8 mouse cellular contexts compared by ENCODE assay signal in genomic region chr7:45865925-45866910, GRCm38 (mm10). TPM values are rescaled to one million over a fixed set of nuclear protein-coding genes. Genes with fewer than 3 reads are reported as not detected.
DNase-seq lines count a peak whose midpoint lies in the region; ATAC-seq and TF ChIP-seq lines count a peak whose summit lies in the region.

No protein-coding gene starts in this region.

- H3K9ac ChIP-seq in heart, embryonic 15.5 days: peak overlapping the region; percentile 86
- peak overlapping the region; percentile 73 for H3K9ac ChIP-seq in liver, embryonic 12.5 days

- TF ChIP-seq POLR2A in brain, embryonic 14.5 days (IDR thresholded peaks at IDR 0.05; ENCODE audit: borderline replicate concordance, extremely low read depth, insufficient read depth, insufficient read length, poor library complexity, severe bottlenecking): peak; percentile 80

- H3K4me2 ChIP-seq in heart, embryonic 15.5 days: peak overlapping the region; percentile 95
- peak overlapping the region; percentile 94 for H3K4me2 ChIP-seq in liver, embryonic 12.5 days

- H3K27ac ChIP-seq in forebrain, embryonic 10.5 days: peak overlapping the region; percentile 89
- peak overlapping the region; percentile 77 for H3K27ac ChIP-seq in heart, embryonic 15.5 days
- H3K27ac ChIP-seq in liver, embryonic 12.5 days: 0 out of 2 replicates have a peak overlapping the region, but pooled peaks have one; percentile 27

- no peaks in the 10 kb centered on the region for H3K36me3 ChIP-seq in forebrain, embryonic 10.5 days (replicated peaks)
- no peaks in the 10 kb centered on the region for H3K36me3 ChIP-seq in heart, embryonic 15.5 days
- no peaks in the 10 kb centered on the region for H3K36me3 ChIP-seq in liver, embryonic 12.5 days
- H3K36me3 ChIP-seq in splenic B cell, adult 2 months (ENCODE audit: control insufficient read depth, insufficient read depth, low read length, poor library complexity, severe bottlenecking): no peaks in the 10 kb centered on the region

- DNase-seq in CD4-positive, CD25-positive, alpha-beta regulatory T cell, adult 2 months (ENCODE audit: low read depth, low spot score): peak; percentile 95
- DNase-seq in brain, embryonic 14.5 days (ENCODE audit: low read depth): peak; percentile 96
- peak; percentile 88 for DNase-seq in forebrain, embryonic 10.5 days (ENCODE audit: extremely low spot score, low spot score)
- peak; percentile 96 for DNase-seq in kidney, postnatal 14 days
- peak; percentile 92 for DNase-seq in naive thymus-derived CD4-positive, alpha-beta T cell, adult 2 months (ENCODE audit: low read depth)
- DNase-seq in splenic B cell, adult 2 months (ENCODE audit: low read depth, low spot score): peak; percentile 93

- TF ChIP-seq CTCF in brain, embryonic 14.5 days (IDR thresholded peaks at IDR 0.05; ENCODE audit: borderline replicate concordance, extremely low read depth, insufficient read depth, insufficient read length): no peak

- peak overlapping the region; percentile 72 for H3K4me3 ChIP-seq in forebrain, embryonic 10.5 days
- H3K4me3 ChIP-seq in heart, embryonic 15.5 days: peak overlapping the region; percentile 80
- H3K4me3 ChIP-seq in liver, embryonic 12.5 days: peak overlapping the region; percentile 67

- 1% methylated on average over 110 of the region's 117 CpGs for WGBS in forebrain, embryonic 10.5 days
- under 1% methylated on average over 113 of the region's 117 CpGs for WGBS in heart, embryonic 15.5 days
- WGBS in liver, embryonic 12.5 days (ENCODE audit: insufficient replicate concordance): 1% methylated on average over 117 of the region's 117 CpGs

- peaks cover 61% of the 10 kb centered on the region for H3K4me1 ChIP-seq in forebrain, embryonic 10.5 days
- peaks cover 46% of the 10 kb centered on the region for H3K4me1 ChIP-seq in heart, embryonic 15.5 days (replicated peaks)
- peaks cover 46% of the 10 kb centered on the region for H3K4me1 ChIP-seq in liver, embryonic 12.5 days

- H3K27me3 ChIP-seq in forebrain, embryonic 10.5 days (ENCODE audit: poor library complexity, severe bottlenecking): peaks cover 89% of the 10 kb centered on the region
- H3K27me3 ChIP-seq in heart, embryonic 15.5 days: peaks cover 58% of the 10 kb centered on the region
- peaks cover 87% of the 10 kb centered on the region for H3K27me3 ChIP-seq in liver, embryonic 12.5 days (replicated peaks)
- no peaks in the 10 kb centered on the region for H3K27me3 ChIP-seq in splenic B cell, adult 2 months (ENCODE audit: control insufficient read depth, insufficient read depth, low read length, poor library complexity, severe bottlenecking)

- peak; percentile 74 for ATAC-seq in heart, embryonic 15.5 days (replicated peaks; ENCODE audit: insufficient number of reproducible peaks, insufficient read depth, low FRiP score, low read depth)
- ATAC-seq in liver, embryonic 12.5 days: peak; percentile 73

- H3K9me3 ChIP-seq in forebrain, embryonic 10.5 days: no peaks in the 10 kb centered on the region
- H3K9me3 ChIP-seq in heart, embryonic 15.5 days (replicated peaks): no peaks in the 10 kb centered on the region
- H3K9me3 ChIP-seq in liver, embryonic 12.5 days (replicated peaks): no peaks in the 10 kb centered on the region

RNA-seq across cellular contexts. Expression of gene Kdelr1, which starts 6.4 kb away (rescaled TPM):
- polyA plus RNA-seq in brain, embryonic 14.5 days (2012; rRNA removed): 197 and 238 TPM in 2 replicates
- 34.1 and 37.0 TPM in 2 replicates for polyA plus RNA-seq in forebrain, embryonic 10.5 days (2016; fragmentation: Nextera tagmentation; extraction: Ambion mirVana)
- 54.6 and 65.0 TPM in 2 replicates for polyA plus RNA-seq in heart, embryonic 15.5 days (2015; fragmentation: Nextera tagmentation; extraction: Ambion mirVana)
- polyA plus RNA-seq in liver, embryonic 12.5 days (2016; fragmentation: Nextera tagmentation; extraction: Ambion mirVana): 24.2 and 25.6 TPM in 2 replicates

RNA-seq across cellular contexts. Expression of gene Grin2d, which starts 12.0 kb away (rescaled TPM):
- polyA plus RNA-seq in brain, embryonic 14.5 days (2012; rRNA removed): 13.2 and 31.1 TPM in 2 replicates
- polyA plus RNA-seq in forebrain, embryonic 10.5 days (2016; fragmentation: Nextera tagmentation; extraction: Ambion mirVana): 0.09 TPM in 2 replicates
- polyA plus RNA-seq in heart, embryonic 15.5 days (2015; fragmentation: Nextera tagmentation; extraction: Ambion mirVana): 0.21 and 0.27 TPM in 2 replicates
- 0.17 and 0.24 TPM in 2 replicates for polyA plus RNA-seq in liver, embryonic 12.5 days (2016; fragmentation: Nextera tagmentation; extraction: Ambion mirVana)

RNA-seq across cellular contexts. Expression of gene Syngr4, which starts 30.3 kb away (rescaled TPM):
- polyA plus RNA-seq in brain, embryonic 14.5 days (2012; rRNA removed): 0.30 and 0.41 TPM in 2 replicates
- polyA plus RNA-seq in forebrain, embryonic 10.5 days (2016; fragmentation: Nextera tagmentation; extraction: Ambion mirVana): 1.3 and 1.9 TPM in 2 replicates
- 0.65 and 0.76 TPM in 2 replicates for polyA plus RNA-seq in heart, embryonic 15.5 days (2015; fragmentation: Nextera tagmentation; extraction: Ambion mirVana)
- 0.68 and 0.94 TPM in 2 replicates for polyA plus RNA-seq in liver, embryonic 12.5 days (2016; fragmentation: Nextera tagmentation; extraction: Ambion mirVana)

RNA-seq across cellular contexts. Expression of gene Tmem143, which starts 30.5 kb away (rescaled TPM):
- 19.1 and 23.3 TPM in 2 replicates for polyA plus RNA-seq in brain, embryonic 14.5 days (2012; rRNA removed)
- polyA plus RNA-seq in forebrain, embryonic 10.5 days (2016; fragmentation: Nextera tagmentation; extraction: Ambion mirVana): 4.2 and 4.8 TPM in 2 replicates
- polyA plus RNA-seq in heart, embryonic 15.5 days (2015; fragmentation: Nextera tagmentation; extraction: Ambion mirVana): 6.6 and 8.0 TPM in 2 replicates
- 3.8 and 3.9 TPM in 2 replicates for polyA plus RNA-seq in liver, embryonic 12.5 days (2016; fragmentation: Nextera tagmentation; extraction: Ambion mirVana)

RNA-seq across cellular contexts. Expression of gene Grwd1, which starts 35.5 kb away (rescaled TPM):
- polyA plus RNA-seq in brain, embryonic 14.5 days (2012; rRNA removed): 23.4 and 25.5 TPM in 2 replicates
- polyA plus RNA-seq in forebrain, embryonic 10.5 days (2016; fragmentation: Nextera tagmentation; extraction: Ambion mirVana): 132 and 137 TPM in 2 replicates
- 29.1 and 38.8 TPM in 2 replicates for polyA plus RNA-seq in heart, embryonic 15.5 days (2015; fragmentation: Nextera tagmentation; extraction: Ambion mirVana)
- polyA plus RNA-seq in liver, embryonic 12.5 days (2016; fragmentation: Nextera tagmentation; extraction: Ambion mirVana): 61.4 and 67.0 TPM in 2 replicates

Comparison
In these comparisons a context has a peak if more than half of its experiments do, and no peak if none do; other contexts are left out.
1. Peak in every context shown above with its lines: DNase-seq, ATAC-seq, H3K4me3 ChIP-seq and H3K27ac ChIP-seq.
2. H3K27ac ChIP-seq: peak in every context shown above with its lines; median percentile 89 in forebrain, embryonic 10.5 days; 77 in heart, embryonic 15.5 days; 27 in liver, embryonic 12.5 days.
3. RNA of gene Grin2d, which starts 12.0 kb away (polyA plus RNA-seq): 13.2 to 31.1 TPM in brain, embryonic 14.5 days; 0.21 to 0.27 TPM in heart, embryonic 15.5 days, 0.17 to 0.24 TPM in liver, embryonic 12.5 days and 0.09 TPM in forebrain, embryonic 10.5 days; every median in the first group is over 10 times any median in the second.